Mouse (Mus musculus): ENCODE results near the gene Chrna10. TPM values are rescaled to one million over a fixed set of nuclear protein-coding genes. Genes with fewer than 3 reads are reported as not detected.

Chrna10 gene
- total and polyA plus RNA-seq, 2 experiments: 0.04 TPM; not detected in 1

DNA sequence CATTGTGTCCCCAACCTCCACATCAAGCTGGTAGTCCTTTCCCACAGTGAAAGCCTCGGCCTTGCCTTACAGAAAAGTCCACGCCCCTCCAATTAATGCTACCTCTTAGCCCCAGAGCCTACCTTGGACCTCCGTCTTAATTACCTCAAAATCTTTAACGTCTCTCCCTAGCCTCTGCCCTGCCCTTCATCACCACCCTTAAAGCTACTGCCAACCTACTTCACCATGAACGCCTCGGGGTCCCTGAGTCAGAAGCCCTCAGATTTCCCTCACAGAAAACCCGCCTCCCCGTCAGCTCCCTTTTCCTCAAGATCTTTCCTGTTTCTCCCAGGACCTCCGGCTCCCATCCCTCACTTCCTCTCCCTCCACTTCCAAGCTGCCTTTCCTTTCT, 52.0 kb downstream of the Chrna10 start:
- WGBS: 1% methylated on average over 9 of the region's 9 CpGs
- 0 out of 2 replicates have a peak overlapping the region, but pooled peaks have one; percentile 15 for H3K27ac ChIP-seq (replicated peaks; ENCODE audit: insufficient read depth, low read depth, low read length)

DNA sequence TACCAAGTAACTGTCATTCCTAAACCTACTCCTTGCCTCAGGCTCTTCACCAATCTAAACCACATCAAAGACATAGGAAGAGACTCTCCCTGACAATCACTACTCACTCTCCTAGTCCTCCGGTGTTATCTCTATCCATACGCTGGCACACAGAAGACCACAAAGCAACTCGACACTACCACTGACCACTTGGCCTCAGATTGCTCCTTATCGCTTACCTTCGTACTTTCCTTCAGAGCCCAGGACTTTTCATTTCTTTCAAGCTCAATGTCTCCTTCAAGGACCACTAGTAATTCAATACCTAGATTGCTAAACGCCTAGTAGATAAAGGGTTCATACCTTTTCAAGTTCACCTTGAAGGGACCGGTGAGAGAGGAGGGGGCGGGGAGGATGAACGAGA, 52.7 kb downstream of the Chrna10 start:
- Histone ChIP-seq H3K36me3 (ENCODE audit: control insufficient read depth, insufficient read depth, low read length) (no peaks in the 10 kb centered on the region), H3K4me1 (ENCODE audit: control insufficient read depth, insufficient read depth, low read length) (peaks cover 33% of the 10 kb centered on the region), H3K9ac (ENCODE audit: low read depth, low read length) (no peak overlapping the region), H3K27ac (replicated peaks; ENCODE audit: insufficient read depth, low read depth, low read length) (no peak overlapping the region), H3K27me3 (ENCODE audit: control insufficient read depth, insufficient read depth, low read length) (no peaks in the 10 kb centered on the region), H3K4me3 (ENCODE audit: insufficient read depth, low read depth, low read length) (no peak overlapping the region; the same call in 1 of the 2 replicates), H3K79me2 (ENCODE audit: control insufficient read depth, insufficient read depth, low read length) (peaks cover 14% of the 10 kb centered on the region; the same call in 1 of the 2 replicates)
- no peak for TF ChIP-seq CTCF (IDR thresholded peaks at IDR 0.05; ENCODE audit: low read depth, low read length)
- no peak for TF ChIP-seq POLR2A (IDR thresholded peaks at IDR 0.05; ENCODE audit: extremely low read depth, insufficient read depth, low read length)
- 44% methylated on average over 9 of the region's 9 CpGs for WGBS
- no peak for DNase-seq (ENCODE audit: extremely low read depth, low read depth, low spot score)

More for the DNA sequence above, 52.0 kb downstream of the Chrna10 start:
- no peak for DNase-seq (ENCODE audit: extremely low read depth, low read depth, low spot score)
- Histone ChIP-seq H3K4me1 (ENCODE audit: control insufficient read depth, insufficient read depth, low read length) (peaks cover 29% of the 10 kb centered on the region), H3K9ac (ENCODE audit: low read depth, low read length) (peak overlapping the region; percentile 69), H3K27me3 (ENCODE audit: control insufficient read depth, insufficient read depth, low read length) (no peaks in the 10 kb centered on the region), H3K4me3 (ENCODE audit: insufficient read depth, low read depth, low read length) (peak overlapping the region; percentile 57), H3K36me3 (ENCODE audit: control insufficient read depth, insufficient read depth, low read length) (no peaks in the 10 kb centered on the region), H3K79me2 (ENCODE audit: control insufficient read depth, insufficient read depth, low read length) (peaks cover 14% of the 10 kb centered on the region; the same call in 1 of the 2 replicates)
- TF ChIP-seq CTCF (IDR thresholded peaks at IDR 0.05; ENCODE audit: low read depth, low read length) (no peak), POLR2A (IDR thresholded peaks at IDR 0.05; ENCODE audit: extremely low read depth, insufficient read depth, low read length) (no peak)

DNA sequence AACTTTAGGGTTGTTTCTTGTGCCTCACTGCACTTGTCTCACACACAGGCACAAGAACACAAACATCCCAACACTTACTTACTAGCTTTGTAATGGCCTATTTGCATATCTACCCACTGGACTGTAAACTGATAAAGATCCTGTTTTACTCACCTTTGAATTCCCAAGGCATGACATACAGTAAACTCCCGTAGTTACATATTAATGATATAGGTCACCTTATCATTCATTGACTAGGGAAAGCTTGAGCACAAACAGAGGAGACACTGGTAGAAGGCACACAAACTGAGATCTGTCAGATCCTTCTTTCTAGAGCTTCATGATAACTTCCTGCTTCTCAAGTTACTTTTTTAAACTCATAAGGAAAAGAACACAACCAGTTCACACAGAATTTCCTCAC, 54.4 kb downstream of the Chrna10 start:
- no peaks in the 10 kb centered on the region; the same call in 1 of the 2 replicates for H3K36me3 ChIP-seq (ENCODE audit: control insufficient read depth, insufficient read depth, low read length)

DNA sequence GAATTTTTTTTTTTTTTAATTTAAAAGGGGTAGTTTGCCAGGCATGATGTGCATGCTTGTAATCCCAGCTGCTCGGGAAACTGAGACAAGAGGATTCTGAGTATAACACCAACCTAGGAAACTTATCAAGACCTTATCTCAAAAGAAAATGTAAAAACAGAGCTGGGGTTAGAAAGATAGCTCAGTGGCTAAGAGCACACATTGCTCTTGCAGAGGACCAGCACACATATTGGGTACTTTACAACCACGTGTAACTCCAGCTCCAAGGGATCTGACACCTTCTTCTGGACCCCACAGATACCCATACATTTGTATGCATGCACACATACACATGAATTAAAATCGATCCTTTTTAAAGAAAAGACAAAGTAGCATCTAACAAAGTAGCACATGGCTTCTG, 55.3 kb downstream of the Chrna10 start:
- Histone ChIP-seq H3K27me3 (ENCODE audit: control insufficient read depth, insufficient read depth, low read length) (no peaks in the 10 kb centered on the region), H3K4me3 (ENCODE audit: insufficient read depth, low read depth, low read length) (no peak overlapping the region), H3K9ac (ENCODE audit: low read depth, low read length) (no peak overlapping the region), H3K4me1 (ENCODE audit: control insufficient read depth, insufficient read depth, low read length) (peaks cover 37% of the 10 kb centered on the region), H3K79me2 (ENCODE audit: control insufficient read depth, insufficient read depth, low read length) (peaks cover 24% of the 10 kb centered on the region; the same call in 1 of the 2 replicates), H3K27ac (replicated peaks; ENCODE audit: insufficient read depth, low read depth, low read length) (no peak overlapping the region), H3K36me3 (ENCODE audit: control insufficient read depth, insufficient read depth, low read length) (no peaks in the 10 kb centered on the region; the same call in 1 of the 2 replicates)
- no peak for TF ChIP-seq POLR2A (IDR thresholded peaks at IDR 0.05; ENCODE audit: extremely low read depth, insufficient read depth, low read length)
- no peak for TF ChIP-seq CTCF (IDR thresholded peaks at IDR 0.05; ENCODE audit: low read depth, low read length)
- 70% methylated on average over 3 of the region's 3 CpGs for WGBS
- no peak for DNase-seq (ENCODE audit: extremely low read depth, low read depth, low spot score)

More for the DNA sequence above, 54.4 kb downstream of the Chrna10 start:
- Histone ChIP-seq H3K9ac (ENCODE audit: low read depth, low read length) (no peak overlapping the region), H3K27me3 (ENCODE audit: control insufficient read depth, insufficient read depth, low read length) (no peaks in the 10 kb centered on the region), H3K4me1 (ENCODE audit: control insufficient read depth, insufficient read depth, low read length) (peaks cover 37% of the 10 kb centered on the region), H3K27ac (replicated peaks; ENCODE audit: insufficient read depth, low read depth, low read length) (no peak overlapping the region), H3K79me2 (ENCODE audit: control insufficient read depth, insufficient read depth, low read length) (peaks cover 19% of the 10 kb centered on the region; the same call in 1 of the 2 replicates), H3K4me3 (ENCODE audit: insufficient read depth, low read depth, low read length) (no peak overlapping the region)
- DNase-seq (ENCODE audit: extremely low read depth, low read depth, low spot score): peak; percentile 53
- TF ChIP-seq CTCF (IDR thresholded peaks at IDR 0.05; ENCODE audit: low read depth, low read length) (no peak), POLR2A (IDR thresholded peaks at IDR 0.05; ENCODE audit: extremely low read depth, insufficient read depth, low read length) (no peak)
- WGBS: 20% methylated on average over 1 of the region's 1 CpGs

Other genes with a start within 250 kb of the Chrna10 start
- gene Folr1, start 246.0 kb downstream of the Chrna10 start, total RNA-seq (2014; rRNA removed): 0.20 TPM in 1 of 2 replicates, not detected in the other
- gene Folr1, start 246.0 kb downstream of the Chrna10 start, polyA plus RNA-seq (2012; rRNA removed): 0.23 TPM in 1 of 2 replicates, not detected in the other
- 64.1 and 75.7 TPM in 2 replicates for gene Lamtor1, start 210.9 kb downstream of the Chrna10 start, total RNA-seq (2014; rRNA removed)
- 159 and 171 TPM in 2 replicates for gene Lamtor1, start 210.9 kb downstream of the Chrna10 start, polyA plus RNA-seq (2012; rRNA removed)
- 0.07 TPM in 1 of 2 replicates, not detected in the other for gene Tomt, start 210.5 kb downstream of the Chrna10 start, total RNA-seq (2014; rRNA removed)
- gene Tomt, start 210.5 kb downstream of the Chrna10 start, polyA plus RNA-seq (2012; rRNA removed): 0.19 and 0.22 TPM in 2 replicates
- gene Lrrc51, start 182.9 kb downstream of the Chrna10 start, total RNA-seq (2014; rRNA removed): 3.1 and 3.3 TPM in 2 replicates
- gene Lrrc51, start 182.9 kb downstream of the Chrna10 start, polyA plus RNA-seq (2012; rRNA removed): 5.2 and 5.3 TPM in 2 replicates
- 31.8 and 34.8 TPM in 2 replicates for gene Numa1, start 182.7 kb downstream of the Chrna10 start, total RNA-seq (2014; rRNA removed)
- 22.2 and 26.7 TPM in 2 replicates for gene Numa1, start 182.7 kb downstream of the Chrna10 start, polyA plus RNA-seq (2012; rRNA removed)
- 15.7 TPM in 2 replicates for gene Il18bp, start 98.1 kb downstream of the Chrna10 start, total RNA-seq (2014; rRNA removed)
- gene Il18bp, start 98.1 kb downstream of the Chrna10 start, polyA plus RNA-seq (2012; rRNA removed): 14.2 and 26.4 TPM in 2 replicates
- 16.2 and 17.1 TPM in 2 replicates for gene Rnf121, start 51.4 kb downstream of the Chrna10 start, total RNA-seq (2014; rRNA removed)
- 18.3 and 21.1 TPM in 2 replicates for gene Rnf121, start 51.4 kb downstream of the Chrna10 start, polyA plus RNA-seq (2012; rRNA removed)
- gene Xndc1, start 51.3 kb downstream of the Chrna10 start, total RNA-seq (2014; rRNA removed): 4.8 and 4.9 TPM in 2 replicates
- gene Xndc1, start 51.3 kb downstream of the Chrna10 start, polyA plus RNA-seq (2012; rRNA removed): 3.2 and 5.9 TPM in 2 replicates
- gene Xntrpc, start 51.1 kb downstream of the Chrna10 start, total RNA-seq (2014; rRNA removed): 0.18 and 0.74 TPM in 2 replicates
- 0.75 and 0.83 TPM in 2 replicates for gene Xntrpc, start 51.1 kb downstream of the Chrna10 start, polyA plus RNA-seq (2012; rRNA removed)
- 0.09 TPM in 1 of 2 replicates, not detected in the other for gene Trpc2, start 33.7 kb downstream of the Chrna10 start, total RNA-seq (2014; rRNA removed)
- 0.04 TPM in 1 of 2 replicates, not detected in the other for gene Trpc2, start 33.7 kb downstream of the Chrna10 start, polyA plus RNA-seq (2012; rRNA removed)
- gene Art1, start 15.1 kb downstream of the Chrna10 start, total RNA-seq (2014; rRNA removed): 0.28 TPM in 1 of 2 replicates, not detected in the other
- gene Art1, start 15.1 kb downstream of the Chrna10 start, polyA plus RNA-seq (2012; rRNA removed): not detected in 2 replicates
- not detected in 2 replicates for gene Art5, start 7.3 kb downstream of the Chrna10 start, total RNA-seq (2014; rRNA removed)
- gene Art5, start 7.3 kb downstream of the Chrna10 start, polyA plus RNA-seq (2012; rRNA removed): not detected in 2 replicates
- 14.0 and 16.1 TPM in 2 replicates for gene Nup98, start 93.3 kb upstream of the Chrna10 start, total RNA-seq (2014; rRNA removed)
- 5.2 and 6.7 TPM in 2 replicates for gene Nup98, start 93.3 kb upstream of the Chrna10 start, polyA plus RNA-seq (2012; rRNA removed)
- 27.8 and 29.4 TPM in 2 replicates for gene Pgap2, start 93.4 kb upstream of the Chrna10 start, total RNA-seq (2014; rRNA removed)
- 77.9 and 89.6 TPM in 2 replicates for gene Pgap2, start 93.4 kb upstream of the Chrna10 start, polyA plus RNA-seq (2012; rRNA removed)
- 3.9 and 6.6 TPM in 2 replicates for gene Rhog, start 139.2 kb upstream of the Chrna10 start, total RNA-seq (2014; rRNA removed)
- 22.4 and 26.3 TPM in 2 replicates for gene Rhog, start 139.2 kb upstream of the Chrna10 start, polyA plus RNA-seq (2012; rRNA removed)
- gene Stim1, start 151.0 kb upstream of the Chrna10 start, total RNA-seq (2014; rRNA removed): 15.7 and 21.6 TPM in 2 replicates
- 25.4 and 28.0 TPM in 2 replicates for gene Stim1, start 151.0 kb upstream of the Chrna10 start, polyA plus RNA-seq (2012; rRNA removed)

All from liver, adult 2 months (tissue).